Mouse (Mus musculus): ENCODE results near the gene Zfp131. TPM values are rescaled to one million over a fixed set of nuclear protein-coding genes. Genes with fewer than 3 reads are reported as not detected.

Gene Zfp131
- polyA plus RNA-seq, 1 experiment from 2014 or later = 47.9 TPM

- Histone ChIP-seq H3K9me3 (ENCODE audit: control insufficient read depth, low read length) (no peaks in the 10 kb centered on the region), H3K27me3 (ENCODE audit: control insufficient read depth, insufficient read depth, low read length) (no peaks in the 10 kb centered on the region), H3K9ac (ENCODE audit: low read length) (no peak overlapping the region), H3K27ac (replicated peaks; ENCODE audit: low read depth, low read length) (no peak overlapping the region), H3K4me2 (ENCODE audit: low read depth, severe bottlenecking) (no peak overlapping the region), H3K4me1 (ENCODE audit: control insufficient read depth, insufficient read depth, low read length) (no peaks in the 10 kb centered on the region), H3K36me3 (ENCODE audit: control insufficient read depth, insufficient read depth, low read length) (no peaks in the 10 kb centered on the region; the same call in 1 of the 2 replicates), H3K4me3 (ENCODE audit: low read depth, low read length) (no peak overlapping the region)
- ATAC-seq (ENCODE audit: insufficient number of reproducible peaks, low FRiP score, low TSS enrichment, low read depth) = no peak
- DNase-seq (ENCODE audit: low spot score) = no peak
- 87% methylated on average over 2 of the region's 2 CpGs for WGBS
These were observed 74.6 kb downstream of the Zfp131 start for GRCm38 (mm10) chr13:119716105-119716504.

Other genes starting within 250 kb of the Zfp131 start
- 0.12 and 0.13 TPM in 2 replicates for gene Ccl28, start 167.1 kb downstream of the Zfp131 start, polyA plus RNA-seq (2014; fragmentation: Nextera tagmentation; extraction: Ambion mirVana)
- gene Hmgcs1, start 100.5 kb downstream of the Zfp131 start, polyA plus RNA-seq (2014; fragmentation: Nextera tagmentation; extraction: Ambion mirVana) = 212 and 221 TPM in 2 replicates
- gene Nim1k, start 35.0 kb downstream of the Zfp131 start, polyA plus RNA-seq (2014; fragmentation: Nextera tagmentation; extraction: Ambion mirVana) = 1.8 and 2.0 TPM in 2 replicates
- gene AF067063, start 39.3 kb upstream of the Zfp131 start, polyA plus RNA-seq (2014; fragmentation: Nextera tagmentation; extraction: Ambion mirVana) = not detected in 2 replicates
- not detected in 2 replicates for gene D13Ertd608e, start 45.1 kb upstream of the Zfp131 start, polyA plus RNA-seq (2014; fragmentation: Nextera tagmentation; extraction: Ambion mirVana)
- gene Tcstv1, start 103.9 kb upstream of the Zfp131 start, polyA plus RNA-seq (2014; fragmentation: Nextera tagmentation; extraction: Ambion mirVana) = not detected in 2 replicates
- not detected in 2 replicates for gene Gm21761, start 138.4 kb upstream of the Zfp131 start, polyA plus RNA-seq (2014; fragmentation: Nextera tagmentation; extraction: Ambion mirVana)
- gene B020031M17Rik, start 159.9 kb upstream of the Zfp131 start, polyA plus RNA-seq (2014; fragmentation: Nextera tagmentation; extraction: Ambion mirVana) = not detected in 2 replicates
- not detected in 2 replicates for gene Gm36079, start 236.1 kb upstream of the Zfp131 start, polyA plus RNA-seq (2014; fragmentation: Nextera tagmentation; extraction: Ambion mirVana)

Data from limb, embryonic 11.5 days (tissue).